Mouse (Mus musculus) testis, adult 2 months (tissue): ENCODE measurements around the gene Wipf2. TPM values are rescaled to one million over a fixed set of nuclear protein-coding genes. Genes with fewer than 3 reads are reported as not detected.
"Not testable (repeated sequence)": the region's sequence is repeated elsewhere in the genome, so short reads cannot be mapped to it uniquely, and the experiment has no call there.

Experiments used
- H3K27ac ChIP-seq: fragments of 200-500 bp; 2 replicates; pipeline ENCODE4 v1.5.1; 2012; ENCODE audit warnings: low read depth, low read length; ENCODE audit not compliant: control insufficient read depth, insufficient read depth
- H3K27me3 ChIP-seq: fragments of 200-500 bp; 2 replicates; pipeline ENCODE4 v1.6.1; 2012; ENCODE audit warnings: mild to moderate bottlenecking, low read length, moderate library complexity; ENCODE audit not compliant: control insufficient read depth, insufficient read depth
- H3K36me3 ChIP-seq: fragments of 200-500 bp; 2 replicates; pipeline ENCODE4 v1.6.1; 2012; ENCODE audit warnings: mild to moderate bottlenecking, low read length; ENCODE audit not compliant: control insufficient read depth, insufficient read depth
- H3K4me1 ChIP-seq: fragments of 200-500 bp; 2 replicates; pipeline ENCODE4 v1.6.1; 2012; ENCODE audit warnings: low read length; ENCODE audit not compliant: control insufficient read depth, insufficient read depth
- H3K4me3 ChIP-seq: fragments of 200-500 bp; 2 replicates; pipeline ENCODE4 v1.5.1; 2012; ENCODE audit warnings: low read depth, mild to moderate bottlenecking, low read length, moderate library complexity, mixed read lengths; ENCODE audit not compliant: control insufficient read depth
- CTCF ChIP-seq: fragments of 200-500 bp; IDR thresholded peaks from 2 replicates; pipeline ENCODE4 v1.5.1; 2012; ENCODE audit warnings: low read depth, mild to moderate bottlenecking, inconsistent platforms, low read length, moderate library complexity; ENCODE audit not compliant: control insufficient read depth, insufficient read depth, insufficient replicate concordance
- POLR2A ChIP-seq: fragments of 200-500 bp; IDR thresholded peaks from 2 replicates; pipeline ENCODE4 v1.6.1; 2012; ENCODE audit warnings: low read depth, mild to moderate bottlenecking, inconsistent platforms, low read length, moderate library complexity; ENCODE audit not compliant: control insufficient read depth
- polyA plus RNA-seq: library from polyadenylated mRNA; depleted of rRNA; stranded (reverse); fragments of >200 nt; gene quantifications from 2 replicates; pipeline ENCODE4 v1.2.3, GENCODE M21; 2012; rRNA removed

Wipf2 gene
- 4.3 and 6.4 TPM in 2 replicates for polyA plus RNA-seq

- H3K4me3 ChIP-seq: peak within 1 kb of the TSS; percentile 92
- H3K27me3 ChIP-seq: no peaks in the 10 kb centered on the region
Measured at GRCm38 (mm10) chr11:98863028-98863750, at the start of gene Wipf2. Gene Wipf2, plus strand, starts transcription at chr11:98863638.

GRCm38 (mm10) chr11:98816706-98817239 lies 46.7 kb upstream of the Wipf2 start:
- H3K36me3 ChIP-seq: peaks cover 4% of the 10 kb centered on the region
- TF ChIP-seq CTCF: no peak
- no peak for TF ChIP-seq POLR2A
- H3K27ac ChIP-seq: no peak overlapping the region
- no peaks in the 10 kb centered on the region for H3K4me1 ChIP-seq
- no peaks in the 10 kb centered on the region for H3K27me3 ChIP-seq
- H3K4me3 ChIP-seq: no peak overlapping the region

More at GRCm38 (mm10) chr11:98863028-98863750, at the start of gene Wipf2:
- Histone ChIP-seq H3K4me1 (peaks cover 4% of the 10 kb centered on the region), H3K36me3 (no peaks in the 10 kb centered on the region; the same call in 1 of the 2 replicates), H3K27ac (peak within 1 kb of the TSS; percentile 59)
- TF ChIP-seq CTCF (peak; percentile 40; the same call in 1 of the 2 replicates), POLR2A (peak; percentile 85)

GRCm38 (mm10) chr11:98820968-98821367 lies 42.5 kb upstream of the Wipf2 start:
- Histone ChIP-seq H3K4me3 (no peak overlapping the region), H3K27me3 (no peaks in the 10 kb centered on the region), H3K27ac (no peak overlapping the region), H3K36me3 (peaks cover 6% of the 10 kb centered on the region), H3K4me1 (no peaks in the 10 kb centered on the region)
- no peak for TF ChIP-seq CTCF

- H3K36me3 ChIP-seq: peaks cover 10% of the 10 kb centered on the region
- H3K27ac ChIP-seq, H3K4me3 ChIP-seq, H3K27me3 ChIP-seq, H3K4me1 ChIP-seq: not testable (repeated sequence)
Measured at GRCm38 (mm10) chr11:98826071-98826470, 37.4 kb upstream of the Wipf2 start.

- TF ChIP-seq CTCF: no peak
- TF ChIP-seq POLR2A: no peak
- Histone ChIP-seq H3K4me1 (no peaks in the 10 kb centered on the region), H3K4me3 (no peak overlapping the region), H3K27ac (no peak overlapping the region), H3K27me3 (no peaks in the 10 kb centered on the region), H3K36me3 (peaks cover 12% of the 10 kb centered on the region)
Measured at GRCm38 (mm10) chr11:98827877-98828276, 35.6 kb upstream of the Wipf2 start.

GRCm38 (mm10) chr11:98829091-98829775 lies 34.2 kb upstream of the Wipf2 start:
- TF ChIP-seq POLR2A (no peak), CTCF (no peak)
- no peaks in the 10 kb centered on the region for H3K4me1 ChIP-seq

GRCm38 (mm10) chr11:98829875-98830274 lies 33.6 kb upstream of the Wipf2 start:
- H3K4me3 ChIP-seq: no peak overlapping the region
- no peak for TF ChIP-seq POLR2A
- no peak for TF ChIP-seq CTCF
- no peaks in the 10 kb centered on the region for H3K4me1 ChIP-seq
- H3K27ac ChIP-seq: no peak overlapping the region
- no peaks in the 10 kb centered on the region for H3K27me3 ChIP-seq
- H3K36me3 ChIP-seq: peaks cover 9% of the 10 kb centered on the region

More at GRCm38 (mm10) chr11:98829091-98829775, 34.2 kb upstream of the Wipf2 start:
- Histone ChIP-seq H3K36me3 (peaks cover 9% of the 10 kb centered on the region), H3K27ac (no peak overlapping the region), H3K4me3 (no peak overlapping the region), H3K27me3 (no peaks in the 10 kb centered on the region)
